Mouse (Mus musculus) embryonic fibroblast, embryonic 13.5 days (primary cell): Measurements from ENCODE around the gene Fignl2.

ENCODE experiments used
- CTCF ChIP-seq: IDR thresholded peaks from 2 replicates; pipeline ENCODE4 v1.5.1; 2011; ENCODE audit warnings: mild to moderate bottlenecking, control low read depth, low read length, moderate library complexity, borderline replicate concordance; ENCODE audit not compliant: insufficient read depth
- POLR2A ChIP-seq: IDR thresholded peaks from 2 replicates; pipeline ENCODE4 v1.6.1; 2011; ENCODE audit warnings: low read depth, mild to moderate bottlenecking, control low read depth, low read length, moderate library complexity

DNA sequence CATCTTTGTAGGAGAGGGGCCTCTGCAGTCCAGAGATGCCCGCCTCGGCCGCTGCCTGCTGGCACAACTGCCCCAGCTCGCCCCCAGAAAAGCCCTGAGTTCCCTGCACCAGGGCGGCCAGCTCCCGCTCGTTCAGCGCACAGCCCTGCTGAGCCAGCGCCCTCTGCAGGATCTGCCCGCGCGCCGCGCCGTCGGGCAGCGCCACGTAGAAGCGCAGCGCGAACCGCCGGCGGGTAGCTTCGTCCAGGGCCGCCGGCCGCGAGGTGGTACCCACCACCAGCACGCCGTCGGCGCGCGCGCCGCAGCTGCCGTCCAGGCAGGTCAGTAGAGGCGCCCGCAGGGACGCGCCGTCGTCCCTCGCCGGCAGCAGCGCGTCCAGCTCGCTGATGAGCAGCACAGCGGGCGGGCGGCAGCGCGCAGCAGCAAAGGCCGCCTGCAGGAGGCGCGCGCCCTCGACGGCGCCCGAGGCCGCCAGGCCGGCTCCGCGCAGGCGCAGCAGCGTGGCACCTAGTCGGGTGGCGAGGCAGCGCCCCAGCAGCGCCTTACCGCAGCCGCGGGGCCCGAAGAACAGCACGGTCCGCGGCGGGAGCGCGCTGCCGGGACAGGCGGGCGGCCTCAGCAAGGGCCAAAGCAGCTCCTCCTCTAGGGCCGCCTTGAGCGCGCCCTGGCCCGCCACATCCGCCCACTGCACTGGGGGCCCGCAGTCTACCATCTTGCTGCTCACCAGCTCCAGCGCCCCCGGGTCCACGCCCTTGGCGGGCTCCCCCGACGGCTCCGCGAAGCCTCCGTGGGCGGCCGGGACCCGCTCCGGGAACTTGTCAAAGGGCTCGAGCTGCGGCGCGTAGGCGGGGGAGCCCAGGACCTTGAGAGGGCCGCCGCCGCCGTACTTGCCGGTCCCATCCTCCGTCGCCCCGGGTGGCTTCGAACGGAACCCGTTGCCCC lies 25.5 kb downstream of the Fignl2 start:
- no peak for TF ChIP-seq CTCF
- TF ChIP-seq POLR2A, result no peak
